Mouse (Mus musculus): ENCODE data around the gene Gm29094.
"Not testable (repeated sequence)": the region's sequence is repeated elsewhere in the genome, so short reads cannot be mapped to it uniquely, and the experiment has no call there.

The Gm29094 gene

DNA sequence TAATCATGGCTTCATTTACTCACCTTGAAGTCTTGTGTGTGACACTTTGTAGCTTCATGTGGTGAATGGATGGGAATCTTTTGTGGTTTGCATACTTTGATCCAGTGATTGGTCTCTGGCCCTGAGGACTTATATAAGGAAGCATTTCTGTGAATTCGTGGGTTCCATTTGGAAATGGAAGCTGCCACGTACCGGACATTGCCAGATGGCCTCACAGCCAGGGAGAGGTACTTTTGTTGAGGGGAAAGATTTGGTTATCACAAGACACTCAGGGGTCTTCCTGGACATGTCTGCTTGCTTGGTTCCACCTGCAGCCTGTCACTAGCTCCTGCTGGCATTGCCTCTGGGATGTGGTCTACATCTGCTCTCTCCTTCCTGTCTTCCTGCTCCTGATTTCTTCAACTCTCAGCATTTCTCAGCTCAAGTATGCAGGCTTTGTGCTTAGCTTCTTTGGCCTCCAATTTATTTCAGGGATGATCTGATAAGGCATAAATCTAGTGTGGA lies 41.4 kb downstream of the Gm29094 start:
- DNase-seq (ENCODE audit: low spot score), result not testable (repeated sequence)

DNA sequence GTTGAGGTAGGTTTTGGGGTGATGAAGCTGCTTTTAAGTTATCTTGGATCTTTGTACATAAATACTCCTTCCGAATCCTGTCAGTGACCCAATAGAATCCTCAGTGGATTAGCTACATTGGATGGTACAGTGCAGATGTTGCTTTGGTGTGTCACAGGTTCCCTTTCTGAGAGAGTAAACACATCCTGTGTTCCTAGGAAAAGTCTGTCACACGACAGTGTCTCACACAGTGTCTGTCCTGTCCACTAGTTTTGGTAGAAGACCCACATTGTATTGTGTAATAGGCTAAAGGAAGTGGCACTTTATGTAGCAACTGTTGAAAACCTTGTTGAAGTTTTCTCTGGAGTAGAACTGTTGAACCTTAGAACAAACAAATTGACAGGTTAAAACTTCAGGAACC lies 54.2 kb downstream of the Gm29094 start:
- no peak for DNase-seq (ENCODE audit: low spot score)

DNA sequence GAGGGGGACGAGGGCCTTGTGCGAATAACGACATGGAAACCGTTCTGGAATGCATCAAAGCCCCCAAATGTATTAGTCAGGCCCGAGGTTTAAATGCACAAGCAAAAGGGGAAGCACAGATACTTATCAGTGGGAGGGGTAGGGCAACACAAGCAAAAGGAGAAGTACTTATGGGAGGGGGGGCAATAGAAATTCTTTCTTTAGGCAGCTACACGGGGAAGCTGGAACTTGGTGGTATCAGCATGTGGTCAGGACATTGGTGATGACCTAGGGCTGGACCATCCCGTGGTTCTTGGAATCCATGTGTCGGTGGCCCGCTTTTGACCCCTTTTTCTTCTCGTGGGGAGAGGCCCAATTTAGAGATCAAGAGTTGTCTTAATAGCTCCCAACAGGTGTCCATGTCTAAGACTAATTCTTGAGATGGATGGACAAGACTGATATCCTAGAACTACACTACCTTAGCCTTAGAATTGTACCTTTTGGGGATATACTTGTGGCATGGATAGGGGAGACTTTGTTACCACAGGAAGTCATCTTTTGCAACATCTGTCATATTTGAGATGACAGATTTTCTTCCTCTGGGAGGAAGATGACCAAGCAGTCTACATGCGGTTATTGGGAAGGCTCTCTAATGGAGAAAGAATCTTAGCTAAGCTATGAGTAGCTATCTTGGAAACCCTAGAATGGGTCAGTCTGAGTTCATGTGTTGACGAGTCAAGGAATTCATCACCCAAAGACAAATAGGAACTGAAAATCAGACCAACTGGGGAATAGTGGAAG lies 57.6 kb downstream of the Gm29094 start:
- no peak for DNase-seq (ENCODE audit: low spot score)

DNA sequence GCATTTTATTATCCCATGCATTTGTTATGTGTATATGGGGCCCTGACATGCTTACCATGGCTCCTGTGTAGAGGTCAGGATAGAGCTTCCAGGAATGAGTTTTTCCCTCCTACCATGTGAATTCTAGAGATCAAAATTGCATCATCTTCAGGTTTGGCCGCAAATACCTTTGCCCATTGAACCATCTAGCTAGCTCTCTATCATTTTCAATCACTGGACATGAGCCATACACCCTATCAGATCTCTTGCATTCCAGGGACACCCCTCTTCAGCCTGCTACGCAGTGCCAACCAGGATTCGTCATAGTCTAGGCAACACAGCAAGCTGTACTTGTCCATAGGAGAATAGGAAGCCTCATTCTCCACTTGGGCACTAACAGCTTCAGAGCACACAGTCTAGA lies 64.8 kb downstream of the Gm29094 start:
- DNase-seq (ENCODE audit: low spot score), result no peak

DNA sequence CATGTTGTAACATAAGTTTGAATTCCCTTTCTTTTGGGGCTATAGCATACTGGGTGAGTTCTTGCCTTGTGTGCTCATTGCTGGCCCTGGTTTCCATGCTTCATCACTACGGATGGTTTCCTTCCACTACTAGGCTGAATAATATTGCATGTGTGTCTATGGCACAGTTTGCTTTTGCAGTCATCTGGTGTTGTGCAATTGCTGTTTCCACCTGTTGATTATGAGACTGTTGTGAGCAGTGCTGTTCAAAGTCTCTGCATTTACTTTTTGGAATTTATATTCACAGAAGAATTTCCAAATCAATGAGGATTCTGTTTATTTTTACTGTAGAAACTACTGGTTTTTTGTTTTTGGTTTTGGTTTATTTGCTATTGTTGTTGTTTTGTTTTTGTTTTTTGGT lies 65.4 kb downstream of the Gm29094 start:
- DNase-seq (ENCODE audit: low spot score), result no peak
